Mouse (Mus musculus): ENCODE measurements around the gene Cdip1. TPM values are rescaled to one million over a fixed set of nuclear protein-coding genes. Genes with fewer than 3 reads are reported as not detected.

The Cdip1 gene
- polyA plus RNA-seq, 1 experiment from 2014 or later = 50.3 TPM

GRCm38 (mm10) chr16:4789311-4789768 is 752 bp downstream of the Cdip1 start:
- no peak for TF ChIP-seq EP300 (IDR thresholded peaks at IDR 0.05; ENCODE audit: low read depth)
- no peak for TF ChIP-seq CTCF (IDR thresholded peaks at IDR 0.05; ENCODE audit: low read depth)
- peak overlapping the region; percentile 96 for H3K27ac ChIP-seq (ENCODE audit: low read depth)

GRCm38 (mm10) chr16:4788176-4788575 is 1.9 kb downstream of the Cdip1 start:
- H3K4me3 ChIP-seq (ENCODE audit: low read depth, low read length) = peak overlapping the region; percentile 87
- 0 out of 2 replicates have a peak, but pooled peaks have one; percentile 12 for ATAC-seq
- H3K4me2 ChIP-seq (ENCODE audit: low read depth, low read length) = peak overlapping the region; percentile 92
- TF ChIP-seq EP300 (IDR thresholded peaks at IDR 0.05; ENCODE audit: low read depth) = no peak
- no peak for TF ChIP-seq CTCF (IDR thresholded peaks at IDR 0.05; ENCODE audit: low read depth)
- no peaks in the 10 kb centered on the region for H3K27me3 ChIP-seq (ENCODE audit: insufficient read depth, low read length)
- no peaks in the 10 kb centered on the region; the same call in 1 of the 2 replicates for H3K36me3 ChIP-seq (replicated peaks; ENCODE audit: insufficient read depth, low read length)
- no peaks in the 10 kb centered on the region for H3K9me3 ChIP-seq (ENCODE audit: low read length)
- DNase-seq = no peak
- H3K9ac ChIP-seq (replicated peaks) = peak overlapping the region; percentile 88
- peaks cover 36% of the 10 kb centered on the region for H3K4me1 ChIP-seq (ENCODE audit: insufficient read depth)
- H3K27ac ChIP-seq (ENCODE audit: low read depth) = peak overlapping the region; percentile 96

More at GRCm38 (mm10) chr16:4789311-4789768, 752 bp downstream of the Cdip1 start:
- Histone ChIP-seq H3K9me3 (ENCODE audit: low read length) (no peaks in the 10 kb centered on the region), H3K4me3 (ENCODE audit: low read depth, low read length) (peak overlapping the region; percentile 87), H3K36me3 (replicated peaks; ENCODE audit: insufficient read depth, low read length) (no peaks in the 10 kb centered on the region), H3K4me1 (ENCODE audit: insufficient read depth) (peaks cover 25% of the 10 kb centered on the region), H3K27me3 (ENCODE audit: insufficient read depth, low read length) (no peaks in the 10 kb centered on the region), H3K9ac (replicated peaks) (peak overlapping the region; percentile 88), H3K4me2 (ENCODE audit: low read depth, low read length) (peak overlapping the region; percentile 92)
- WGBS (ENCODE audit: insufficient replicate concordance) = 1% methylated on average over 29 of the region's 29 CpGs
- DNase-seq = peak; percentile 46
- peak; percentile 16 for ATAC-seq

- DNase-seq (no peak), ATAC-seq (no peak)
- no peaks in the 10 kb centered on the region for H3K27me3 ChIP-seq (ENCODE audit: insufficient read depth, low read length)
- H3K4me1 ChIP-seq (ENCODE audit: insufficient read depth) = peaks cover 43% of the 10 kb centered on the region
- TF ChIP-seq CTCF (IDR thresholded peaks at IDR 0.05; ENCODE audit: low read depth) (no peak), EP300 (IDR thresholded peaks at IDR 0.05; ENCODE audit: low read depth) (no peak)
- H3K27ac ChIP-seq (ENCODE audit: low read depth) = no peak overlapping the region
- 73% methylated on average over 4 of the region's 4 CpGs for WGBS (ENCODE audit: insufficient replicate concordance)
- no peak overlapping the region for H3K4me3 ChIP-seq (ENCODE audit: low read depth, low read length)
- no peaks in the 10 kb centered on the region; the same call in 1 of the 2 replicates for H3K36me3 ChIP-seq (replicated peaks; ENCODE audit: insufficient read depth, low read length)
- no peaks in the 10 kb centered on the region for H3K9me3 ChIP-seq (ENCODE audit: low read length)
- no peak overlapping the region for H3K9ac ChIP-seq (replicated peaks)
- no peak overlapping the region for H3K4me2 ChIP-seq (ENCODE audit: low read depth, low read length)
Observed at GRCm38 (mm10) chr16:4785706-4786105, 4.4 kb downstream of the Cdip1 start.

- DNase-seq = no peak
- H3K4me3 ChIP-seq (ENCODE audit: low read depth, low read length) = no peak overlapping the region
- H3K9ac ChIP-seq (replicated peaks) = no peak overlapping the region
- H3K4me1 ChIP-seq (ENCODE audit: insufficient read depth) = peaks cover 40% of the 10 kb centered on the region
- no peak overlapping the region for H3K4me2 ChIP-seq (ENCODE audit: low read depth, low read length)
- no peaks in the 10 kb centered on the region for H3K27me3 ChIP-seq (ENCODE audit: insufficient read depth, low read length)
- H3K9me3 ChIP-seq (ENCODE audit: low read length) = no peaks in the 10 kb centered on the region
- no peak for ATAC-seq
- peaks cover 7% of the 10 kb centered on the region; the same call in 1 of the 2 replicates for H3K36me3 ChIP-seq (replicated peaks; ENCODE audit: insufficient read depth, low read length)
- TF ChIP-seq CTCF (IDR thresholded peaks at IDR 0.05; ENCODE audit: low read depth) (no peak), EP300 (IDR thresholded peaks at IDR 0.05; ENCODE audit: low read depth) (no peak)
- peak overlapping the region; percentile 75; the same call in 1 of the 2 replicates for H3K27ac ChIP-seq (ENCODE audit: low read depth)
Observed at GRCm38 (mm10) chr16:4782515-4782914, 7.6 kb downstream of the Cdip1 start.

GRCm38 (mm10) chr16:4781524-4782196 is 8.4 kb downstream of the Cdip1 start:
- peak overlapping the region; percentile 75 for H3K27ac ChIP-seq (ENCODE audit: low read depth)
- WGBS (ENCODE audit: insufficient replicate concordance) = 71% methylated on average over 5 of the region's 5 CpGs
- H3K9ac ChIP-seq (replicated peaks) = no peak overlapping the region
- no peak overlapping the region for H3K4me2 ChIP-seq (ENCODE audit: low read depth, low read length)
- TF ChIP-seq CTCF (IDR thresholded peaks at IDR 0.05; ENCODE audit: low read depth) (no peak), EP300 (IDR thresholded peaks at IDR 0.05; ENCODE audit: low read depth) (no peak)
- H3K4me3 ChIP-seq (ENCODE audit: low read depth, low read length) = no peak overlapping the region
- DNase-seq (no peak), ATAC-seq (no peak)
- H3K9me3 ChIP-seq (ENCODE audit: low read length) = no peaks in the 10 kb centered on the region
- peaks cover 7% of the 10 kb centered on the region; the same call in 1 of the 2 replicates for H3K36me3 ChIP-seq (replicated peaks; ENCODE audit: insufficient read depth, low read length)
- H3K4me1 ChIP-seq (ENCODE audit: insufficient read depth) = peaks cover 43% of the 10 kb centered on the region
- no peaks in the 10 kb centered on the region for H3K27me3 ChIP-seq (ENCODE audit: insufficient read depth, low read length)

- no peak for ATAC-seq
- no peak overlapping the region for H3K4me2 ChIP-seq (ENCODE audit: low read depth, low read length)
- H3K27ac ChIP-seq (ENCODE audit: low read depth) = no peak overlapping the region
- WGBS (ENCODE audit: insufficient replicate concordance) = 82% methylated on average over 4 of the region's 4 CpGs
- H3K9ac ChIP-seq (replicated peaks) = no peak overlapping the region
- DNase-seq = no peak
- H3K4me3 ChIP-seq (ENCODE audit: low read depth, low read length) = no peak overlapping the region
- H3K4me1 ChIP-seq (ENCODE audit: insufficient read depth) = peaks cover 41% of the 10 kb centered on the region
- H3K27me3 ChIP-seq (ENCODE audit: insufficient read depth, low read length) = no peaks in the 10 kb centered on the region
- no peaks in the 10 kb centered on the region for H3K9me3 ChIP-seq (ENCODE audit: low read length)
- H3K36me3 ChIP-seq (replicated peaks; ENCODE audit: insufficient read depth, low read length) = peaks cover 7% of the 10 kb centered on the region; the same call in 1 of the 2 replicates
- TF ChIP-seq EP300 (IDR thresholded peaks at IDR 0.05; ENCODE audit: low read depth) = no peak
- TF ChIP-seq CTCF (IDR thresholded peaks at IDR 0.05; ENCODE audit: low read depth) = no peak
Observed at GRCm38 (mm10) chr16:4778940-4779339, 11.2 kb downstream of the Cdip1 start.
